Mouse (Mus musculus) midbrain, embryonic 14.5 days (tissue): ENCODE measurements around the gene Tmem50a. TPM values are rescaled to one million over a fixed set of nuclear protein-coding genes. Genes with fewer than 3 reads are reported as not detected.

Experiments used
- ATAC-seq: fragments of 200-750 bp; cut with Nextera tagmentation; 2 replicates; pipeline ENCODE4 v1.8.0; 2017; ENCODE audit warnings: moderate number of reproducible peaks, moderate library complexity; ENCODE audit not compliant: low FRiP score, low TSS enrichment
- DNase-seq: peaks from one replicate; pipeline ENCODE4 v3.0.0-alpha.2; 2015
- H3K27ac ChIP-seq: fragments of 300-500 bp; sonication (generic); replicated peaks from 2 replicates; pipeline ENCODE4 v1.5.1; 2014; ENCODE audit warnings: mild to moderate bottlenecking, low read depth, low read length, moderate library complexity
- H3K27me3 ChIP-seq: fragments of 300-500 bp; sonication (generic); 2 replicates; pipeline ENCODE4 v1.6.1; 2014; ENCODE audit warnings: low read length, control low read depth, mixed read lengths; ENCODE audit not compliant: control insufficient read depth, insufficient read depth
- H3K36me3 ChIP-seq: fragments of 300-500 bp; sonication (generic); 2 replicates; pipeline ENCODE4 v1.6.1; 2014; ENCODE audit warnings: low read length, control low read depth; ENCODE audit not compliant: control insufficient read depth, insufficient read depth
- H3K4me1 ChIP-seq: fragments of 300-500 bp; sonication (generic); 2 replicates; pipeline ENCODE4 v1.6.1; 2014; ENCODE audit warnings: mild to moderate bottlenecking, antibody characterized with exemption, low read length, control low read depth; ENCODE audit not compliant: control insufficient read depth, insufficient read depth
- H3K4me2 ChIP-seq: fragments of 300-500 bp; sonication (generic); 2 replicates; pipeline ENCODE4 v1.6.1; 2014; ENCODE audit warnings: mild to moderate bottlenecking, low read length, moderate library complexity
- H3K4me3 ChIP-seq: fragments of 300-500 bp; sonication (generic); replicated peaks from 2 replicates; pipeline ENCODE4 v1.5.1; 2014; ENCODE audit warnings: low read depth, low read length
- H3K9ac ChIP-seq: fragments of 300-500 bp; sonication (generic); replicated peaks from 2 replicates; pipeline ENCODE4 v1.6.1; 2014; ENCODE audit warnings: mild to moderate bottlenecking, low read length, moderate library complexity
- H3K9me3 ChIP-seq: fragments of 300-500 bp; sonication (generic); 2 replicates; pipeline ENCODE4 v1.6.1; 2016; ENCODE audit warnings: low read length, control low read depth, mixed read lengths; ENCODE audit not compliant: control insufficient read depth
- WGBS: fragments of 180-500 bp; shearing (Covaris S2); extraction: QIAGEN DNeasy Blood & Tissue Kit; methylation state at CpG from one replicate; pipeline ENCODE4 v1.1.7; 2014; 5-methylcytosine and 5-hydroxymethylcytosine counted together
- polyA plus RNA-seq: library from polyadenylated mRNA; unstranded; fragments of >200 nt; fragmentation: Nextera tagmentation; extraction: Ambion mirVana; gene quantifications from 2 replicates; pipeline ENCODE4 v1.2.1, GENCODE M21; 2014

Tmem50a gene
- polyA plus RNA-seq, 1 experiment from 2014 or later: 196 TPM

DNA sequence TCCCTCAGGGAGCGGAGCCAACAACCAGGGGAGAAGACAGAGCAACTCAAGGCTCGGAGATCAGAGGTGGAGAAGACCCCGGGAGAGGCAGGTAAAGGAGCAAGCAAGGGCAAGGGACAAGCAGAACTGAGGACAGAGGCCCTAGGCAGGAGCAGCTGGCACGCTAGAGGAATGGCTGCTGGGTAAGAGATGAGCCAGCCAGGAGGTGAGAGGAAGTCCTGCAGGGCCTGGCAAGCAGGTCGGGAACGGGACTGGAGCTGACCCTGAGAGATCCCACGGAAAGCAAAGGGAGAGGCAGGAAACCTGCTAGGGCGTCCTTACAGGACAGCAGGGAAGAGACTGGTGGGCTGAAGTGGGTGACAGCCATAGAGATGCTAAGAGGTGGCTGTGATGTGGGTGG lies 13.7 kb downstream of the Tmem50a start:
- Histone ChIP-seq H3K4me3 (no peak overlapping the region), H3K9ac (no peak overlapping the region), H3K9me3 (no peaks in the 10 kb centered on the region), H3K36me3 (peaks cover 97% of the 10 kb centered on the region), H3K4me1 (no peaks in the 10 kb centered on the region), H3K4me2 (no peak overlapping the region), H3K27me3 (no peaks in the 10 kb centered on the region), H3K27ac (no peak overlapping the region)
- DNase-seq (no peak), ATAC-seq (no peak)
- WGBS: 95% methylated on average over 8 of the region's 8 CpGs

DNA sequence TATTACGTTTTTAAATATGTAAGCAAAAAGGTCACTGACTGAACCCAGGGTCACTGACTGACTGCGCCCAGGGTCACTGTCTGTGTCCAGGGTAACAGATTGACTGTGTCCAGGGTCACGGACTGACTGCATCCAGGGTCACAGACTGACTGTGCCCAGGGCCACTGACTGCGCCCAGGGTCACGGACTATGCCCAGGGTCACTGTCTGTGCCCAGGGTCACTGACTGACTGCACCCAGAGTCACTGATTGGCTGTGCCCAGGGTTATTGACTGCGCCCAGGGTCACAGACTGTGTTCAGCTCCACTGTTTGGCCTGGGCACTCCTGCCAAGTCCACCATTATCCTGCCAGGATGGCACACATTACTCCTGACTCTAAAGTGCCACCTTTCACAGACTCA lies 17.6 kb downstream of the Tmem50a start:
- 87% methylated on average over 6 of the region's 6 CpGs for WGBS
- Histone ChIP-seq H3K4me1 (no peaks in the 10 kb centered on the region), H3K9me3 (no peaks in the 10 kb centered on the region), H3K9ac (no peak overlapping the region), H3K4me3 (no peak overlapping the region), H3K27ac (no peak overlapping the region), H3K36me3 (peaks cover 65% of the 10 kb centered on the region), H3K4me2 (no peak overlapping the region), H3K27me3 (no peaks in the 10 kb centered on the region)
- no peak for ATAC-seq
- no peak for DNase-seq

DNA sequence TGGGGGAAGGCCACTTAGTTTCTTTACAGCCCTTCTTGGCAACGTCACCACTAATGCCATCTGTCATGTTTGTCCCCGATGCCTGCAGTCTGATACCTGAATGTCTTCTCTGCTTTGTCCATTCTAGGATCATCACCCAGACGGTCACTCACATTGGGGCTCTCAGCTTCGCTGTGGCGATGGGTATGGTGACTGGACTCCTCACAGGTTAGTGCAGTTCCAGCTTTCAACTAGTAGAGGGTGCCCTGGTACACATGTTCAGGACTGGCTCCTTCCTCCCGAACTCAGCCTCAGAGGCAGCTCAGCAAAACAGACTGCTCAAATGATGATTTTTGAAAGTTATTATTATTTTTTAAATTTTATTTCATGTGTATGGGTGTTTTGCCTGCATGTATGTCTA lies 22.7 kb downstream of the Tmem50a start:
- DNase-seq: no peak
- no peak for ATAC-seq

DNA sequence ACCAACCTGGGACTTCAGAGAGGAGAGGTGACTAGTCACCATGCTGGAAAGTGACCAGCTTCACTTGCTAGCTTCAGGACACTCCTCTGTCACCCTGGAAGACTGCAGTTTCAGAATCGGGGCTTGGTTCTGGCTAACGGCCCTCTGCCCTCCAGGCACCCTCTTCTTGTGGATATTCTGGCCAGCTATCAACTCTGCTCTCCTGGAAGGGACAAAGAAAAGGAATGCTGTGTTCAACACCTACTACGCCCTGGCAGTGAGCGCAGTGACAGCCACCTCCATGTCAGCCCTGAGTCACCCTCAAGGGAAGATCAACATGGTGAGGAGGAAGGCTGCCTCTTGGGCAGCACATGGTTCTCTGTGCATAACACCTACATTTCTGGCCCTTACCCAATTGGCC lies 30.5 kb downstream of the Tmem50a start:
- H3K4me1 ChIP-seq: no peaks in the 10 kb centered on the region
- ATAC-seq (no peak), DNase-seq (no peak)
- H3K9ac ChIP-seq: no peak overlapping the region
- no peaks in the 10 kb centered on the region for H3K27me3 ChIP-seq
- H3K9me3 ChIP-seq: no peaks in the 10 kb centered on the region
- H3K27ac ChIP-seq: no peak overlapping the region
- H3K36me3 ChIP-seq: no peaks in the 10 kb centered on the region
- 95% methylated on average over 4 of the region's 4 CpGs for WGBS
- no peak overlapping the region for H3K4me3 ChIP-seq
- no peak overlapping the region for H3K4me2 ChIP-seq

More for the DNA sequence above, 22.7 kb downstream of the Tmem50a start:
- Histone ChIP-seq H3K4me1 (no peaks in the 10 kb centered on the region), H3K36me3 (peaks cover 15% of the 10 kb centered on the region), H3K9ac (no peak overlapping the region), H3K27ac (no peak overlapping the region), H3K9me3 (no peaks in the 10 kb centered on the region), H3K4me2 (no peak overlapping the region), H3K27me3 (no peaks in the 10 kb centered on the region), H3K4me3 (no peak overlapping the region)
- WGBS: 77% methylated on average over 6 of the region's 6 CpGs

DNA sequence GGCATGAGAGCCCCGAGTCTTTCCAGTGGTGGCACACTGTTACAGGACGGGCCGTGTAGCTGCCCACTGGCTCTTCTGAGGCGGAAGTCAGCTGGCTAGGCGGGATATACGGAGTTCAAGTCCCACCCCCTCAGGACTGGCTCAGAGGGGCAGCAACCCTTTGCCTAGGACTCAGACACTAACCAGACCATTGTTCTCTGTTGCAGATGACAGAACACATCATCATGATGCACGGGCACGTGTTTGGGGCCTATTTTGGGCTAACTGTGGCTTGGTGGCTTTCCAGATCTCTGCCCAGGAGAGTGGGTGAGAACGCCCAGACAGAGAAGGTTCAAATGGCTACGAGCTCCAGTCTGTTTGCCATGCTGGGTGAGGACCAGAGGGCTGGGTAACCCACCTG lies 31.0 kb downstream of the Tmem50a start:
- Histone ChIP-seq H3K27ac (no peak overlapping the region), H3K9ac (no peak overlapping the region), H3K4me1 (no peaks in the 10 kb centered on the region), H3K36me3 (no peaks in the 10 kb centered on the region), H3K9me3 (no peaks in the 10 kb centered on the region), H3K4me3 (no peak overlapping the region), H3K27me3 (no peaks in the 10 kb centered on the region), H3K4me2 (no peak overlapping the region)
- ATAC-seq (no peak), DNase-seq (no peak)
- 88% methylated on average over 10 of the region's 10 CpGs for WGBS

DNA sequence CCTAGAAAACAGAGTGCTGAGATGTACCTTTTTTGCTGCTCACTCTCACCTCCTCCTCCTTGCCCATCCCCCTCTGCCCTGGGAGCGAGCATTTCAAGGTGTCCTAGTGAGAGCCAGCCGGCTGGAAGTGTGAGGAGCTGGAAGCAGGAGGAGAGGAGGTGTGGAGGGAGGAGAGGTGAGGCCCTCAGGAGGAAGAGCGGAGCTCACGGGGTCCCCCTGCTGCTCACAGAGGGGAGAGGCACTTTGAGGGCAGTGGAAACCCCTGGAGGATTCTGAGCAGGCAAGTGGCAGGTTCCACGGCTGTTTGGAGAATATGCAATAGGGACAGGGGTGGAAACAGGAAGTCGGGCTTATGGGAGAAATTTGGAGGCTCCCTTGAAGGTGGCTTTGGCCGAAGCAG lies 31.6 kb downstream of the Tmem50a start:
- Histone ChIP-seq H3K4me2 (no peak overlapping the region), H3K9ac (no peak overlapping the region), H3K36me3 (no peaks in the 10 kb centered on the region), H3K4me1 (no peaks in the 10 kb centered on the region), H3K9me3 (no peaks in the 10 kb centered on the region), H3K27ac (no peak overlapping the region), H3K4me3 (no peak overlapping the region), H3K27me3 (no peaks in the 10 kb centered on the region)
- DNase-seq: peak; percentile 33
- 31% methylated on average over 7 of the region's 7 CpGs for WGBS
- no peak for ATAC-seq

DNA sequence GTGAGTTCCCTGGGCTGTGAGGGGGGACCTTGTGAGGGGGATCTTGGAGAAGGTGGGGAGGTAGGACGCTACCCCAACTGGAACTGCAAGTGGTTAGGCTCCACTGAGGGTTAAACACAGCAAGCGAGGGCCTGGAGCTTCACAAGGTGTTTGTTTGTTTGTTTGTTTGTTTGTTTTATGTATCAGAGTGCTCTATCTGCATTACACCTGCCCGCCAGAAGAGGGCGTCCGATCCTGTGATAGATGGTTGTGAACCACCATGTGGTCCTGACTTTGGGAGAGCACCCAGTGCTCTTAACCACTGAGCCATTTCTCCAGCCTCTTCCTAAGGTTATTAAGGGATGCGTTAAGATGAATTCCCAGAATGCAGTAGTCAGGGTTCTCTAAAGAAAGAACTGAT lies 34.8 kb downstream of the Tmem50a start:
- no peak for DNase-seq
- Histone ChIP-seq H3K4me1 (no peaks in the 10 kb centered on the region), H3K27ac (no peak overlapping the region), H3K9me3 (no peaks in the 10 kb centered on the region), H3K9ac (peak overlapping the region; percentile 16; the same call in 1 of the 2 replicates), H3K36me3 (no peaks in the 10 kb centered on the region), H3K27me3 (no peaks in the 10 kb centered on the region), H3K4me3 (peak overlapping the region; percentile 24; the same call in 1 of the 2 replicates), H3K4me2 (peak overlapping the region; percentile 60)
- WGBS: 30% methylated on average over 6 of the region's 6 CpGs
- ATAC-seq: no peak

DNA sequence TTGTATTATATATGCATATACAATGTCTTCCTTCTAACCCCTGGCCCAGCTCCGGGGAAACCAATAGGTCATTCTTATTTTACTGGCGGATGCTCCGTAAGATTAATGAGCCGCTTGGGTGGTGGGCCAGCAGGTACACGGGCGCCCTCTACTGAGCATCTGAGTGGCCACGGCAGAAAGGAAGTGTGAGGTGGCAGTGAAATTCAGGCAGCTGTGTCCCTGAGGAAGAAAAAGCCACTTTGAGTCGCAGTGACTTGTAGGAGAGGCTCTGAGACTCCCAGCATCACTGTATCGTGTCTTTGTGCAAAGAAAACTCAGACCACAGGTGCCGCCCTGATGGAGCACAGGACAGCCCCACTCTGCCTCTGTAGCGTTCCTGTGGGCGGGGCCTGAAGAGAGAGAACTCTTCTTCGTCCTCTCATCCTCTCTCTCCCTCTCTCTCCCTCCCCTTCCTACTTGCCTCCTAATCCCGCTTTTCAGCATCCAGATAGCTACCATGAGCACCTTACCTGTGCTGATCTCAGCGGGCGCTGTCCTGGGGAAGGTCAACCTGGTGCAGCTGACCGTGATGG lies 35.3 kb downstream of the Tmem50a start:
- peak overlapping the region; percentile 16; the same call in 1 of the 2 replicates for H3K9ac ChIP-seq
- no peaks in the 10 kb centered on the region for H3K27me3 ChIP-seq
- peak; percentile 87 for DNase-seq
- H3K27ac ChIP-seq: no peak overlapping the region
- no peak for ATAC-seq
- H3K4me2 ChIP-seq: peak overlapping the region; percentile 60
- peak overlapping the region; percentile 24 for H3K4me3 ChIP-seq
- no peaks in the 10 kb centered on the region for H3K36me3 ChIP-seq
- no peaks in the 10 kb centered on the region for H3K4me1 ChIP-seq
- WGBS: 1% methylated on average over 17 of the region's 17 CpGs
- no peaks in the 10 kb centered on the region for H3K9me3 ChIP-seq

DNA sequence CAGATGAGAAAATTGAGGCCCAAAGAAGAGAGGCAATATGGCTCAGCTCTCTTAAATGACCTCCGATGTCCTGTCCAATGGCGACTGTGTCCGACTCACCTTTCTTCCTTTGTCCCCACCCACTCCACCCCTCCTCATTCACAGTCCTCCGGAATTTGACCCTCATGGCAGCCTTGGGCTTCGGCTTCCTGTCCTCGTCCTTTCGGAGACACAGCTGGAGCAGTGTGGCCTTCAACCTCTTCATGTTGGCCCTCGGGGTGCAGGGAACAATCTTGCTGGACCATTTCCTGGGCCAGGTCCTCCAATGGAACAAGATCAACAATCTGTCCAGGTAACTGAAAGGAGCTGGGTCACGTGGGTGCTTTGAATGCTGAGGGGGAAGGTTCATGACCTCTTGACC lies 38.7 kb downstream of the Tmem50a start:
- Histone ChIP-seq H3K36me3 (no peaks in the 10 kb centered on the region), H3K4me1 (no peaks in the 10 kb centered on the region), H3K4me2 (no peak overlapping the region), H3K9me3 (no peaks in the 10 kb centered on the region), H3K9ac (no peak overlapping the region), H3K27me3 (no peaks in the 10 kb centered on the region), H3K4me3 (no peak overlapping the region), H3K27ac (no peak overlapping the region)
- 82% methylated on average over 9 of the region's 9 CpGs for WGBS
- DNase-seq (no peak), ATAC-seq (no peak)
